Mouse (Mus musculus) limb, embryonic 12.5 days (tissue): ENCODE results near the gene Scamp4. TPM values are rescaled to one million over a fixed set of nuclear protein-coding genes. Genes with fewer than 3 reads are reported as not detected.

Experiments used
- ATAC-seq: fragments of 200-750 bp; cut with Nextera tagmentation; 2 replicates; pipeline ENCODE4 v1.8.0; 2017; ENCODE audit warnings: low read depth, moderate TSS enrichment; ENCODE audit not compliant: insufficient number of reproducible peaks, insufficient read depth, low FRiP score, low TSS enrichment
- H3K27ac ChIP-seq: fragments of 300-500 bp; sonication (generic); 2 replicates; pipeline ENCODE4 v1.5.1; 2016; ENCODE audit warnings: mild to moderate bottlenecking, moderate library complexity
- H3K27me3 ChIP-seq: fragments of 300-500 bp; sonication (generic); 2 replicates; pipeline ENCODE4 v1.6.1; 2016; ENCODE audit warnings: mild to moderate bottlenecking, moderate library complexity
- H3K36me3 ChIP-seq: fragments of 300-500 bp; sonication (generic); 2 replicates; pipeline ENCODE4 v1.6.1; 2016; ENCODE audit warnings: mild to moderate bottlenecking, moderate library complexity
- H3K4me1 ChIP-seq: fragments of 300-500 bp; sonication (generic); replicated peaks from 2 replicates; pipeline ENCODE4 v1.6.1; 2016
- H3K4me2 ChIP-seq: fragments of 300-500 bp; sonication (generic); 2 replicates; pipeline ENCODE4 v1.6.1; 2016; ENCODE audit warnings: mild to moderate bottlenecking, moderate library complexity
- H3K4me3 ChIP-seq: fragments of 300-500 bp; sonication (generic); replicated peaks from 2 replicates; pipeline ENCODE4 v1.5.1; 2016; ENCODE audit warnings: mild to moderate bottlenecking
- H3K9ac ChIP-seq: fragments of 300-500 bp; sonication (generic); replicated peaks from 2 replicates; pipeline ENCODE4 v1.6.1; 2016; ENCODE audit warnings: mild to moderate bottlenecking, moderate library complexity
- H3K9me3 ChIP-seq: fragments of 300-500 bp; sonication (generic); 2 replicates; pipeline ENCODE4 v1.6.1; 2016; ENCODE audit warnings: mild to moderate bottlenecking, moderate library complexity
- WGBS: fragments of 180-500 bp; shearing (Covaris S2); methylation state at CpG from one replicate; pipeline ENCODE4 v1.1.7; 2016; 5-methylcytosine and 5-hydroxymethylcytosine counted together
- polyA plus RNA-seq: library from polyadenylated mRNA; unstranded; fragments of >200 nt; fragmentation: Nextera tagmentation; extraction: Ambion mirVana; gene quantifications from 2 replicates; pipeline ENCODE4 v1.2.1, GENCODE M21; 2016

The Scamp4 gene
- 62.1 and 66.0 TPM in 2 replicates for polyA plus RNA-seq

DNA sequence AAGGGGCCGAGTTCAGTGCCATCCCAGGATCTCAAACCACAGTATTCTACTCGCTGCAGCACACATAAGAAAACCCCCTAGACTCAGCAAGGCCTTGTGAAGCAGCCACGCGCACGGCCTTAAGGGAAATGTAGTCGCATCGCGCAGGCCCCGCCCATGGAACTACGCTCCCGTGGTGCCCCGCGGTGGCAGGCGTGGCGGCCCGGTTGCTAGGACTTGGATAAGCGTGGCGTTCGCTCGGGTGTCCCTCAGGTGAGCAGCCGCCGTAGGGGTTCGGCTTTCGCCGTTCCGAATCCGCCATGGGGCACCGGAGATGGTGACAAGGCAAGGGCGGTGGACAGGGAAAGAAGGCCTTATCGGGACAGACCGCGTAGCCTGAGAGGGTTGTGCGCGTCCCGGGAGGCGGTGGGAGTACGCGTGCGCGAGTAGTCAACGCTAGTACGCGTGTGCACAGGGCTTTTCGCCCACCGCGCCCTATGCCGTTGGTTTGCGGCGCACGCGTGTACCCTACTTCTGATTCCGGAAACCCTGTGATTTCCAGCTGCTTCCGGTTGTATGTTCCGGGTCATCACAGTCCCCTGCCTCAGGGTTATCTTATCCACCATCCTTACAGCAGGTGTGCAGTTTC lies at the start of gene Scamp4, which contains the start of gene Adat3:
TSS of gene Scamp4 (plus strand) at position 175 of the 628 bp plus-strand sequence.
TSS of gene Adat3 (plus strand) at position 183 of the 628 bp plus-strand sequence.
- H3K9me3 ChIP-seq, result no peaks in the 10 kb centered on the region
- peak; percentile 94 for ATAC-seq
- H3K4me2 ChIP-seq, result peak within 1 kb of the TSS; percentile 77
- H3K27me3 ChIP-seq, result no peaks in the 10 kb centered on the region
- H3K4me3 ChIP-seq, result peak within 1 kb of the TSS; percentile 68
- peak within 1 kb of the TSS; percentile 65 for H3K9ac ChIP-seq
- peaks cover 15% of the 10 kb centered on the region for H3K4me1 ChIP-seq
- peaks cover 20% of the 10 kb centered on the region for H3K36me3 ChIP-seq
- H3K27ac ChIP-seq, result peak within 1 kb of the TSS; percentile 82
- WGBS, result under 1% methylated on average over 54 of the region's 54 CpGs

DNA sequence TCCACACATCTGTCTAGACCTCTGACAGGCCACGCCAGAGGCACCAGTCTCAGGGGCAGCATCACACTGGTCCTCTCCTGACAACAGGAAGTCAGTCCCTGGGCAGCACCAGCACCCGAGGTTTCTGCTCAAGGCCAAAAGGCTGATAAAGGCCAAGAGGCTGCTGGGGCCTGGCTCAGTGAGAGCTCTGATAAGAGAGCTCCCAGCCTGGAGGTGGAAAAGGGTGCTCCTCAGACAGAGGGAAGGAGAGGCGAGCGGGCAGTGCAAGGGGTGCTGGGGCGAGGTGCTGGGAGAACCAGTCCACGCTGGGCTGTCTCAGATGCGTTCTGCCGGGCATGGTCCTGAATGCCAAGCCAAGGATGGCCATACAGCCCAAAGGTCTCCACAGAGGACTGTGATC lies 49.1 kb upstream of the Scamp4 start:
- ATAC-seq, result no peak
- Histone ChIP-seq H3K4me3 (no peak overlapping the region), H3K27me3 (no peaks in the 10 kb centered on the region), H3K9me3 (no peaks in the 10 kb centered on the region), H3K27ac (no peak overlapping the region), H3K9ac (0 out of 2 replicates have a peak overlapping the region, but pooled peaks have one; percentile 9), H3K4me2 (no peak overlapping the region), H3K4me1 (peaks cover 12% of the 10 kb centered on the region), H3K36me3 (peaks cover 23% of the 10 kb centered on the region)
- WGBS, result 89% methylated on average over 8 of the region's 8 CpGs

DNA sequence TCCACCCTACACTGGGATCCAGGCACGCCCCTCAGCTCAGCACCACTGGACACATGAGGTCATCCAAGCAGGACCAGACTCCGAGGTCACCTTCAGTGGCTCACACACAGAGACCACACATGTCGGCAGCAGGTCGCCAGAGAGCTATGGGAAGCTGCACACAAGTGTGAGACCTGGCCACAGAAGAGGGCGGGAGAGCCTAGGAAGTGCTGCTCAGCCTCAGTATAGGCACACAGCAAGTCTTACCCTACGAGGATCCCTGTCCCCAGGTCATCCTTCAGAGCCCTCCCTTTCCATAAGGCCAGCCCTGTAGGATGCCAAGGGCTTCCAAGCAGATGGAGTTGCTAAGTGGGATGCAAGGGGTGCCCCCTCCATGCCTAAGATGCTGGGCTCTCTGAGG lies 48.7 kb upstream of the Scamp4 start:
- no peak overlapping the region for H3K4me3 ChIP-seq
- H3K4me2 ChIP-seq, result no peak overlapping the region
- no peaks in the 10 kb centered on the region for H3K27me3 ChIP-seq
- 90% methylated on average over 6 of the region's 6 CpGs for WGBS
- ATAC-seq, result no peak
- no peak overlapping the region for H3K27ac ChIP-seq
- H3K9ac ChIP-seq, result no peak overlapping the region
- H3K4me1 ChIP-seq, result peaks cover 12% of the 10 kb centered on the region
- H3K9me3 ChIP-seq, result no peaks in the 10 kb centered on the region
- peaks cover 19% of the 10 kb centered on the region for H3K36me3 ChIP-seq

DNA sequence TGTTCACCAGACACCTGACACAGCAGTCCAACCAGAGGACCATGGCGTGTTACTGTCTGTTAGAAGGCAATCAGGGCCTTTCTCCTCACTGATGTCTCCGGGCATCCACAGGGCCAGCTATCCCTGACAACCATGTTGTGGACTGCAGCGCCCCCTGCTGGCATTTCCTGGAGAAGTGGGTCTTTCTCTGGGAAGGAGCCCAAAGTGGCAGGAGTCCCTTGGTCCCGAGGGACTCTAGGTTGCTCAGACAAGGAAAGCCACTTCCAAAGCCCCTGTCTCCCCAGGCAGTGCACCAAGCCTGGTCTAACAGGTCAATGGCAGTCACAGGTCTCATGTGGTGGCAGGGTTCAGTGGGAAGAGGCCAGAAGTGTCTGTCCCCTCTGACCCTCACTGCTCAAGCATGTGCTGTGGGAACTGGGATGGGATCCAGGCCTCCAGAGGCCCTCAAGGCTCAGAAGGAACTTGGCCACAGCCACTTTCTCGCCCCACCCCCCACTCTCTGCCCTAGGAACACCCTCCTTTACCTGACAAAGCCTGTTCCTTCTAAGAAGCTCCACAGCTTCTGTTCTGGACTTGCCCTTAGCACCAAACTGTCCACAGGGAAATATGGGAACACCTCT lies 45.2 kb upstream of the Scamp4 start:
- no peak for ATAC-seq
- Histone ChIP-seq H3K27me3 (no peaks in the 10 kb centered on the region), H3K4me3 (no peak overlapping the region), H3K27ac (no peak overlapping the region), H3K9me3 (no peaks in the 10 kb centered on the region), H3K4me2 (no peak overlapping the region), H3K36me3 (no peaks in the 10 kb centered on the region), H3K4me1 (peaks cover 26% of the 10 kb centered on the region), H3K9ac (0 out of 2 replicates have a peak overlapping the region, but pooled peaks have one; percentile 34)
- 39% methylated on average over 5 of the region's 5 CpGs for WGBS

DNA sequence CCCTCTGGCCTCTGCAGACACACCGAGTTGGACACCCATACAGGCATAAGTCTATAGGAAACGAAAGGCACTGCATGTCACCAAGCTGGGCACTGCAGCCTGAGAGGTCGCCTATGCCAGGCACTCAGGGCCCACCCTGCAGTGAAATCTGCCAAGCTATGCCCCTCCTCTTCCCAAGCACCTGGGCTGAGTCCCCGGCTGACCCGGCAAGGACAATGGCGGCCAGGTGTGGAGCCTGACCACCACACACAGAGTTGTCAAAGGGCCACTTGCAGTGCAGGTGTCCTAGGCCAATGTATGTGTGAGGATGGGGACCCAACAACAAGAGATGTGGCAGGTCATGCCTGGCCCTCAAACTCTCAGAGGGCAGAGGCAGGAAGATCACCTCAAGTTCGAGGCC lies 43.2 kb upstream of the Scamp4 start:
- Histone ChIP-seq H3K27me3 (no peaks in the 10 kb centered on the region), H3K4me2 (peak overlapping the region; percentile 9; the same call in 1 of the 2 replicates), H3K9me3 (no peaks in the 10 kb centered on the region), H3K27ac (no peak overlapping the region), H3K36me3 (no peaks in the 10 kb centered on the region), H3K9ac (no peak overlapping the region), H3K4me1 (peaks cover 27% of the 10 kb centered on the region), H3K4me3 (no peak overlapping the region)
- ATAC-seq, result no peak
- 90% methylated on average over 7 of the region's 7 CpGs for WGBS

DNA sequence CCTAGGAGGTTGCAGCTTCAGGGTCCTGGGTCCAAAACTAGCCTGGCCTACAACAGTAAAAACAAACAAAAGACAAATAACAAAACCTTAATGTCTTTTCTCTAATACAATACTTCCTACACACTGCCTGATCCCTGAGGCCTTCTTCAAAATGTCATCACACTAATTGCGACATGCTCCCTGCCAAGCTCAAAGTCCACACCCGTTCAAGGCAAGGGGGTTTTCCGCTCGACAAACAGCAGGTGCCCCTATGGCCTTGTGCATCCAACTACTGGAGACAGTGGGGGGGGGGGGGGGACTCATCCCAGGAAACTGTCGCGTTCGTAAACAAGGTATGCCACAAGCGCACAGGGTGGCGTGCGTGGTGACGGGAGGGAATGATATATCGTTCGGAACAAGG lies 42.1 kb upstream of the Scamp4 start:
- H3K4me3 ChIP-seq, result peak overlapping the region; percentile 95
- peaks cover 27% of the 10 kb centered on the region for H3K4me1 ChIP-seq
- no peaks in the 10 kb centered on the region for H3K9me3 ChIP-seq
- peak overlapping the region; percentile 91; the same call in 1 of the 2 replicates for H3K27ac ChIP-seq
- peak overlapping the region; percentile 93 for H3K9ac ChIP-seq
- ATAC-seq, result no peak
- WGBS, result 2% methylated on average over 13 of the region's 13 CpGs
- H3K4me2 ChIP-seq, result peak overlapping the region; percentile 82
- no peaks in the 10 kb centered on the region for H3K27me3 ChIP-seq
- 0 out of 2 replicates have a peak, but pooled peaks cover 4% of the 10 kb centered on the region for H3K36me3 ChIP-seq

DNA sequence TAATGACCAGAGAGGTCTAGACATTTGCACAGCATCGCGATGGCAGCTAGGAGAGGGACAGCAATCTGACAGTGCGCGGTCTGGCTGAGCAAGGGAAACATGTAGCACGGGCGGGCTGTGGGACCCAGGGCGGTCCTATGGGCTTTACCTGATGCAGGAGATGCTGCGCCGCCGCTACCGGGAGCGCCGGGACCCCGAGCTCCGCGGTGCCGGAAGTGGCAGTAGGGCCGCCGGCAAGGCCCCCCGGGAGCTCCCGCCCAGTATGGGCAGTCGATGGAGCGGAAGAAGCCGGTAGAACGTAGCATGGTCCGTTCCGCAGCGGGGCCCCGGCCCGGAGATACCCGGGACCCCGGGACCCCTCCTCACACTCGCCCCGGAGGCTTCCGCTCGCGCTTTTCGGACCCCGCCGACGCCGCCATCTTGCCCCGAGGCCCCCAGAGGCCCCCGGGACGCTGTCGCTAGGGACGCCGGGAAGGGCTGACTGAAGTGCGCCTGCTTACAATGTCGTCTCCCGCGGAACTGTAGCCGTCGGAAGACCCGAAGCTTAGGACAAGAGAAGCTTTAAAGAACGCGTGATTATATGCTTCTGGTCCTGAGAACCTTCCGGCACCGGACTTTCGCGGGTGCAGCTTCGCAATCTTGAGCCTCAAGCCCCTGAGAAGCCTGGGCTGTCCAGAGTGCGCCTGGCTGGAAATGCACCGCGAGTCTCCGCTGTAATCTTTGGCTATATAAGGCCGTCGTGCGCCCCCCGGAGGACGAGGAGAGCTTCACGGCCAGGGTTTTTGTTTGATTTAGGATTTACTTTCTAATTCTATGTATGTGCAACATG lies 41.3 kb upstream of the Scamp4 start, which contains the start of gene Rexo1:
TSS of gene Rexo1 (minus strand) at position 445 of the 829 bp plus-strand sequence.
- peaks cover 27% of the 10 kb centered on the region for H3K4me1 ChIP-seq
- peak within 1 kb of the TSS; percentile 93 for H3K9ac ChIP-seq
- H3K9me3 ChIP-seq, result no peaks in the 10 kb centered on the region
- H3K36me3 ChIP-seq, result peaks cover 8% of the 10 kb centered on the region; the same call in 1 of the 2 replicates
- peak within 1 kb of the TSS; percentile 91 for H3K27ac ChIP-seq
- H3K4me2 ChIP-seq, result peak within 1 kb of the TSS; percentile 82
- H3K27me3 ChIP-seq, result no peaks in the 10 kb centered on the region
- ATAC-seq, result peak; percentile 75
- peak within 1 kb of the TSS; percentile 95 for H3K4me3 ChIP-seq
- under 1% methylated on average over 72 of the region's 72 CpGs for WGBS

DNA sequence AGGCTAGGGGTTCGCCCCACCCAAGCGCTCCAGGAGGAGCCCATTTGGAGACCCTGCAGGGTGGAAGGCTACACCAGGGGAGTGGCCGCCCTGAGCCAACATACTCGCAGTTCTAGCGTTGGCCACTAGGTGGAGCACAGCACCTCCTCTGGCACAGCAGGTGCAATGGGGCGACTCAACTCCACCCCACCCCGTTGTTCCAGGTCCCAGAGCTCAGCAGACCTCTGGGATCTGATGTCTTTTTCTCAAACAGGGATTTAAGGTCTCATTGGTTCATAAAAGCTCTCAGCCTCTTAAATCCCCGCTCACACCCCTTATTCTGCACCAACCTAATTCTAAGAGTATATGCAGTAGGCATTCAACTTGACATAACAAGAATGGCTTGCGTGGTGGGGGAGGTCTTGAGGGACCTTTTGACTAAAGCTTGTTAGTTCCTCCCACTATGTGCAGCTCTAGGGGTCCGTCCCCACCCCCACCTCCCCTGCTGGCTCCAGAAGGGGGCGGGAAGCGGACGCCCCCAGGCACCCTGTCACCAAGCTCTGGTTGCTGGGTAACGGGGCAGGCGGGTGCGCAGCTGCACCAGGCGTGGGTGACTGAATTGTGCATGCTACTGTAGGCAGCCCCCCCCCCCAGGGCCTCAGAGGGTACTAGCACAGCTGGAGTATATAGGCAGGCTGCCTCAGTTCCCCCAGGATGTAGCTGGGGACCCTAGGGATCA lies 36.1 kb upstream of the Scamp4 start:
- no peaks in the 10 kb centered on the region for H3K9me3 ChIP-seq
- no peak overlapping the region for H3K4me3 ChIP-seq
- peaks cover 23% of the 10 kb centered on the region for H3K36me3 ChIP-seq
- H3K27ac ChIP-seq, result no peak overlapping the region
- H3K27me3 ChIP-seq, result no peaks in the 10 kb centered on the region
- H3K4me1 ChIP-seq, result peaks cover 33% of the 10 kb centered on the region
- 28% methylated on average over 17 of the region's 17 CpGs for WGBS
- no peak overlapping the region for H3K9ac ChIP-seq
- no peak for ATAC-seq
- no peak overlapping the region for H3K4me2 ChIP-seq

DNA sequence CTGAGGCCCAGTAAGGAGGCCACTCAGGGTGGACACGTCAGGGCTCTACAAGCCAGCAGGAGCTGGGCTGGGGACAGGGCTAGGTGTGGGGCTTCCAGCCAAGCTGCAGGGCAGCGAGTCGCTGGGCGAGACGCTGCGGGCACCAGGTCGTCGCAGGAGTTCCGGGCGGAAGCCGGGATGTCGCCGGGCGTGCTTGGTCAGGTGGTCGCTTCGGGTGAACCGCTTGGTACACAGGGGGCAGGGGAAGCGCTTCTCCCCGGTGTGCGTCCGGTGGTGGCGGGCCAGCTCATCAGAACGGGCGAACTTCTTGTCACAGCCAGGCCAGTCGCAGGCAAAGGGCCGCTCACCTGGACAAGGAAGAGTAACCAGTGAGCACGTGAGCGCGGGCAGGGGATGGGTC lies 33.8 kb upstream of the Scamp4 start:
- H3K9ac ChIP-seq, result no peak overlapping the region
- no peak overlapping the region for H3K4me3 ChIP-seq
- WGBS, result 94% methylated on average over 29 of the region's 29 CpGs
- no peaks in the 10 kb centered on the region for H3K27me3 ChIP-seq
- H3K4me2 ChIP-seq, result no peak overlapping the region
- peaks cover 43% of the 10 kb centered on the region for H3K4me1 ChIP-seq
- H3K9me3 ChIP-seq, result no peaks in the 10 kb centered on the region
- H3K36me3 ChIP-seq, result peaks cover 23% of the 10 kb centered on the region
- ATAC-seq, result no peak
- H3K27ac ChIP-seq, result no peak overlapping the region

DNA sequence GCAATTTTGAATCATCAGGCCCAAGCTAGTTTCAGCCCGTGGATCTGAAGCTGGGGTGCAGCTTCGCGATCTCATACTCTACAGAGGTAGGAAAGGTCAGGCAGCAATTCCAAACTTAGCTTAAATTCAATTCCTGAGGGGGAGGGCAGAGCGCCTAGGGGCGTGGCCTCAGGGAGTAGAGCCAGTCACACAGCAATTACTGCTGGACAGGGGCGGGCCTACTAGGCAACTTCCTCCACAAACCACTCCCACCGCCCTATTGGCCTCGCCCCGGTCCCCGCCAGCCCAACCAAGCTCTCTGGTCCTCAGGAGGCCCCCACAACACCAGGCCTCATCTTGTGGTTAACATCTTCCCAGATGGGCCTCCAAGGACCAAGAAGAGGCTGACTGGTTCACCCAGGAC lies 33.0 kb upstream of the Scamp4 start:
- no peaks in the 10 kb centered on the region for H3K27me3 ChIP-seq
- H3K4me2 ChIP-seq, result peak overlapping the region; percentile 61
- peaks cover 23% of the 10 kb centered on the region for H3K36me3 ChIP-seq
- ATAC-seq, result no peak
- 0 out of 2 replicates have a peak overlapping the region, but pooled peaks have one; percentile 29 for H3K27ac ChIP-seq
- H3K9ac ChIP-seq, result no peak overlapping the region
- H3K4me1 ChIP-seq, result peaks cover 51% of the 10 kb centered on the region
- H3K4me3 ChIP-seq, result peak overlapping the region; percentile 9; the same call in 1 of the 2 replicates
- 32% methylated on average over 10 of the region's 10 CpGs for WGBS
- H3K9me3 ChIP-seq, result no peaks in the 10 kb centered on the region
